Mouse (Mus musculus) heart, adult 2 months (tissue): ENCODE data around the gene Ankrd11.

Experiments
- CTCF ChIP-seq: fragments of 200-600 bp; IDR thresholded peaks from 2 replicates; pipeline ENCODE4 v1.8.1; 2022; ENCODE audit warnings: antibody characterized with exemption, mild to moderate bottlenecking, moderate library complexity
- EP300 ChIP-seq: fragments of 200-500 bp; IDR thresholded peaks from 2 replicates; pipeline ENCODE4 v1.6.1; 2011; ENCODE audit warnings: low read depth, low read length, control low read depth; ENCODE audit not compliant: insufficient read depth
- POLR2A ChIP-seq: fragments of 200-500 bp; IDR thresholded peaks from 2 replicates; pipeline ENCODE4 v1.6.1; 2011; ENCODE audit warnings: mild to moderate bottlenecking, low read depth, low read length, control low read depth; ENCODE audit not compliant: insufficient read depth

- no peak for TF ChIP-seq EP300
- no peak for TF ChIP-seq POLR2A
- no peak for TF ChIP-seq CTCF
These were observed 197.9 kb downstream of the Ankrd11 start for GRCm38 (mm10) chr8:122844161-122844560.
